Mouse (Mus musculus) heart, adult 2 months (tissue): ENCODE measurements around the gene Rnf222. TPM values are rescaled to one million over a fixed set of nuclear protein-coding genes. Genes with fewer than 3 reads are reported as not detected.
A peak's percentile ranks its signal among the peaks of the same experiment; 100 is the strongest.
"Not testable (repeated sequence)": the region's sequence is repeated elsewhere in the genome, so short reads cannot be mapped to it uniquely, and the experiment has no call there.

ENCODE experiments used
- DNase-seq, 2 experiments: peaks; one replicate each; pipeline ENCODE4 v3.0.0; 2021
- H3K27ac ChIP-seq: fragments of 200-600 bp; 2 replicates; pipeline ENCODE4 v1.8.1; 2022
- H3K27me3 ChIP-seq: fragments of 200-500 bp; 2 replicates; pipeline ENCODE4 v1.6.1; 2012; ENCODE audit warnings: mild to moderate bottlenecking, low read length, inconsistent platforms, mixed read lengths; ENCODE audit not compliant: control insufficient read depth, insufficient read depth
- H3K36me3 ChIP-seq: fragments of 200-500 bp; 2 replicates; pipeline ENCODE4 v1.6.1; 2012; ENCODE audit warnings: low read length, inconsistent platforms; ENCODE audit not compliant: control insufficient read depth, insufficient read depth
- H3K4me1 ChIP-seq: fragments of 200-500 bp; 2 replicates; pipeline ENCODE4 v1.6.1; 2011; ENCODE audit warnings: low read length; ENCODE audit not compliant: control insufficient read depth, insufficient read depth
- H3K4me3 ChIP-seq: fragments of 200-600 bp; 2 replicates; pipeline ENCODE4 v1.8.1; 2022
- H3K79me2 ChIP-seq: fragments of 200-500 bp; replicated peaks from 2 replicates; pipeline ENCODE4 v1.6.1; 2012; ENCODE audit warnings: mild to moderate bottlenecking, inconsistent platforms, low read length, moderate library complexity, mixed read lengths; ENCODE audit not compliant: control insufficient read depth, insufficient read depth
- H3K9ac ChIP-seq: fragments of 200-500 bp; 2 replicates; pipeline ENCODE4 v1.6.1; 2012; ENCODE audit warnings: low read depth, mild to moderate bottlenecking, control low read depth, inconsistent platforms, low read length, mixed read lengths
- CTCF ChIP-seq: fragments of 200-600 bp; IDR thresholded peaks from 2 replicates; pipeline ENCODE4 v1.8.1; 2022; ENCODE audit warnings: antibody characterized with exemption, mild to moderate bottlenecking, moderate library complexity
- EP300 ChIP-seq: fragments of 200-500 bp; IDR thresholded peaks from 2 replicates; pipeline ENCODE4 v1.6.1; 2011; ENCODE audit warnings: low read depth, low read length, control low read depth; ENCODE audit not compliant: insufficient read depth
- POLR2A ChIP-seq: fragments of 200-500 bp; IDR thresholded peaks from 2 replicates; pipeline ENCODE4 v1.6.1; 2011; ENCODE audit warnings: mild to moderate bottlenecking, low read depth, low read length, control low read depth; ENCODE audit not compliant: insufficient read depth
- WGBS: fragments of 180-500 bp; shearing (Covaris S2); methylation state at CpG from one replicate; pipeline ENCODE4 v1.1.7; 2018; 5-methylcytosine and 5-hydroxymethylcytosine counted together
- intact Hi-C: fragments of 180-260 bp; cut with DNase I; formaldehyde crosslinking; loops from one replicate; pipeline ENCODE4 v1.15.1; 2025
- polyA plus RNA-seq: library from polyadenylated mRNA; depleted of rRNA; stranded (reverse); fragments of >200 nt; gene quantifications from 2 replicates; pipeline ENCODE4 v1.2.3, GENCODE M21; 2012
- total RNA-seq, 2 experiments: library from RNA; stranded (reverse); gene quantifications; 2 replicates each; pipeline ENCODE4 v1.2.3; 2021

Rnf222 gene
- total and polyA plus RNA-seq, 3 experiments: 0.07 to 0.13 (median 0.12) TPM

DNA sequence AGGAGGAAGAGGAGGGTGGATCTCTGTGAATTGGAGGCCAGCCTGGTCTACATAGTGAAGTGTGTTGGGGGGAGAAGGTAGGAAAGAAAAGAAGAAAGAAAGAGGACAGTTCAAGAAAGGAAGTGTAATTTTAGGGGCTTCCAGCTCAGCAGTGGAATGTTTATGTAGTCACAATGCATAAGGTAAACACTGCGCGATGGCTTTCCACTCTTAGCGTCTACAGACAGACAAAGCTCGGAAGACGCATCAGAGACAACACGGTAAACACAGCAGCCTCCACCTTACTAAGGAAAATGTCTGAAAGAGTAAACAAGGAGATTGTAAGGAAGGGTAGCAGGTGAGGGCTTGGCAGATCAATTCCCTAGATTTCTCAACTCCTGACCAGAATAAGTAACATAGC lies 41.6 kb downstream of the Rnf222 start:
- intact Hi-C loops: no loop called here
- WGBS: 67% methylated on average over 6 of the region's 6 CpGs
- Histone ChIP-seq H3K27ac (no peak overlapping the region), H3K4me1 (no peaks in the 10 kb centered on the region), H3K9ac (no peak overlapping the region), H3K36me3 (no peaks in the 10 kb centered on the region), H3K27me3 (no peaks in the 10 kb centered on the region), H3K4me3 (no peak overlapping the region), H3K79me2 (no peaks in the 10 kb centered on the region)
- no peak for DNase-seq
- TF ChIP-seq EP300 (no peak), POLR2A (no peak), CTCF (no peak)

DNA sequence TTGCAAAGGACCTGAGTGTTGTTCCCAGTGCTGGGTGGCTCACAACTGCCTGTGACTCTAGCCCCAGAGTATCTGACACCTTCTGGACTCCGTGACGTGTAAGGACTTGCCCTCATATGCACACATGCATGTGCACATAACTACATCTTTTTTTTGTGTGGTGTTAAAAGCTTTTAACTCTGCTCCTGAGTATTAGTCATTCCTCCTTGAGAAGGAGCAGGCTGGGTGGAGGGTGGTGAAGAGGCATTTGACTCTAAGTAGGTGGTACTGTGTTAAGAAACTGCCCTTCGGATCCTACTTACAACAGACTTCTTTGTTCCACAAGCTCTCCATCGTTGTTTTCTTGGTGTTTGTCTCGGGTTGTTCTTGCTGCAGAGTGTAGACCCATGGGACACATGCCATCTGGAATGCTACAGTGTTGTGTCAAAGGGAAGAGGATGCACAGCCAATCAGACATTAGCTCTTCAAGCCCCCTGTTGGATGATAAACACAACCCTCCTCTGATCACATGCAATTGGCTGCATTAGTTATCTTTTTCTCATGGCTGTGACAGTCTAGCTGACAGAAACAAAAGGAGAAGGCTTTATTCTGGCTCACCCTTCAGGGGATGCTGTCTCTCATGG lies 45.6 kb downstream of the Rnf222 start:
- Histone ChIP-seq H3K9ac (no peak overlapping the region), H3K4me3 (no peak overlapping the region), H3K79me2 (no peaks in the 10 kb centered on the region), H3K27me3 (no peaks in the 10 kb centered on the region), H3K27ac (no peak overlapping the region), H3K4me1 (no peaks in the 10 kb centered on the region), H3K36me3 (no peaks in the 10 kb centered on the region)
- 61% methylated on average over 5 of the region's 5 CpGs for WGBS
- TF ChIP-seq POLR2A (no peak), CTCF (no peak), EP300 (no peak)
- intact Hi-C loops: no loop called here
- no peak for DNase-seq

DNA sequence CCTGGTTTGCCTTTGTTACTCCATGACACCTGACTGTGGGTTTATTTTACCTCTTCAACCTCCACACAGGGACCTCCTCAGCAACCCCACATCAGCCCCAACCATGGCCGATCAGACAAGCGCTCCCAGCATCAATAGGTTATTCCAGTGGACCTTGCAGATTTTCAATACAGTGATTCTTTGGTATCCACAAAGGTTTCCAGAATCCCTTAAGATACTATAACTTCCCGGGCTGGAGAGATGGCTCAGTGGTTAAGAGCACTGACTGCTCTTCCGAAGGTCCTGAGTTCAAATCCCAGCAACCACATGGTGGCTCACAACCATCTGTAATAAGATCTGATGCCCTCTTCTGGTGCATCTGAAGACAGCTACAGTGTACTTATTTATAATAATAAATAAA lies 48.6 kb downstream of the Rnf222 start:
- intact Hi-C loops, H3K4me3 ChIP-seq, H3K4me1 ChIP-seq, DNase-seq, H3K9ac ChIP-seq, H3K27ac ChIP-seq, H3K79me2 ChIP-seq, H3K36me3 ChIP-seq, H3K27me3 ChIP-seq: not testable (repeated sequence)
- 84% methylated on average over 4 of the region's 4 CpGs for WGBS

DNA sequence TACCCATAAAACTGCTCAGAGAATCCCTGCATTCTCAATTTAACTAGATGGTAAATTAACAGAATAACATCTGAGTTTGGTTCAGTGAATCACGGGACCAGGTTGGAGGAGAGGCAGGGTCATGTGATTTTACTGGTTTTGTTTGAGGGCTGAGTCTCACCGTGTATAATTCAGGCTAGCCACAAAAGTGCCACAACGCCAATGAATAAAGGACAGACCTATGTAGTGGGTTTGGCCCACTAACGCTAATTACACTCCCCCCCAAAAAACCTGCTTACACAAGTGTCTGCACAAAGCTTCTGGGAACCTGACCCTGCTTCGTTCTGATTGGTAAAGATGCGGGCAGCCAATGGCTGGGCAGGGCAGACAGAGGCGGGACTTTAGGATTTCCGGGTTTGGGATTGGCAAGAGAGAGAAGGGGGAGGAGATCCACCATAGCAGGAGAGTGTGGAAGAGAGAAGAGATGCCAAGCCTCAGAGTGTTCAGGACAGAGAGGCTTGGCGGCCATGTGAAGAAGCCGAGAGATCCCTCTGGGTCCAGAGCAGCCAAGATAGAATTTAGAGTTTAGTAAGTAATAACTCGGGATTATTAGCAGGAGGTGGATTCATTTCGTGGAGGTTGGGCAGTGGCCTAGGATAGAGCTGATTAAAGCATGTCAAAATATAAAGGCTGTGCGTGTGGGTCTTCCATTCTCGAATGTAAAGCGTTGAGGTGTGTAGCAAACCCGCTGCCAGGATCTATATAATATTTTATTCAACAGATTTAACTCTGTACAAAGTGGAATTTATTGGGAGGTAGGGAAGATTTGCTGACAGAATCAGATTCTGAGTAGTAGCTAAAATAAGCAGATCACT lies 51.3 kb downstream of the Rnf222 start:
- no peaks in the 10 kb centered on the region for H3K27me3 ChIP-seq
- intact Hi-C loops: no loop called here
- peaks cover 3% of the 10 kb centered on the region for H3K4me1 ChIP-seq
- peak overlapping the region; percentile 46 for H3K4me3 ChIP-seq
- peak overlapping the region; percentile 75 for H3K27ac ChIP-seq
- no peaks in the 10 kb centered on the region for H3K79me2 ChIP-seq
- 2% methylated on average over 16 of the region's 16 CpGs for WGBS
- peak overlapping the region; percentile 49 for H3K9ac ChIP-seq
- peak; percentile 85 to 90 for DNase-seq
- H3K36me3 ChIP-seq: no peaks in the 10 kb centered on the region
- 0 out of 2 replicates have a peak, but pooled peaks have one; percentile 19 for TF ChIP-seq EP300
- no peak for TF ChIP-seq CTCF
- TF ChIP-seq POLR2A: peak; percentile 81

DNA sequence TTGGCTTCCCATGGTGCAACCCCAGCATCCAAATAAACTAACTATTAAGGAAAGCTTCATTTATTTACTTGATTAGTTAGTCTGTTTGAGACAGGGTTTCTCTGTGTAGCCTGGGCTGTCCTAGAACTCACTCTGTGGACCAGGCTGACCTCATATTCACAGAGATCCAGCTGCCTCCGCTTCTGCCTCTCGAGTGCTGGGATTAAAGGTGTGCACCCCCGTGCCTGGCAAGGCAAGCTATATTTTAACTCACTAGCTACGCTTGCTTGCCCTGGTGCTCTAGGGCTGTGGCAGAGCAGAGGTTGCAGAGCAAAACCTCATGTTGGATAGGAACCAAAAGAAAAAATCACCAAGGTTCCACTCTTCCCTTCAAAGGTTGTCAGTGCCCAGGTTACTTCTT lies 52.2 kb downstream of the Rnf222 start:
- Histone ChIP-seq H3K9ac (no peak overlapping the region), H3K27me3 (no peaks in the 10 kb centered on the region), H3K4me3 (peak overlapping the region; percentile 46), H3K4me1 (peaks cover 3% of the 10 kb centered on the region), H3K27ac (peak overlapping the region; percentile 75), H3K36me3 (no peaks in the 10 kb centered on the region), H3K79me2 (no peaks in the 10 kb centered on the region)
- TF ChIP-seq CTCF (no peak), POLR2A (no peak), EP300 (no peak)
- intact Hi-C loops: no loop called here
- DNase-seq: no peak
- 56% methylated on average over 4 of the region's 4 CpGs for WGBS

DNA sequence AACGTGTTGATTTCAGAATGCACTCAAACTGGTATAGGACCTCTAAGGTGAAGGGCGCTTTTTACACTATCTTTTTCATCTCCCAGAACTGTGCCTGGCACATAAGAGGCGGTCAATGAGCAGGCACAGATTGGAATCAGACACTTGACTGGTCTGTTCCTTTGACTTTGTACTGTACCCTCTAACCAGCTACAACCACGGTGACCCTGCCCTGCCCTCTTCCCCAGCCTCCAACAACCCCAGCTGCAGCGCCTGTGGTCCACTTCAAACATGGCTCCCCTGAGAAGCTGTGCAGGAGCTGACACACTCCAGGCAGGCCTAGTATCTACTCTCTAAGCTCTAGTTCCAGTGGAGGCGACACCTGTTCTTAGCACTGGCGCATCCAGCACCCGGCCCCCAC lies 54.4 kb downstream of the Rnf222 start:
- Histone ChIP-seq H3K27ac (no peak overlapping the region), H3K9ac (no peak overlapping the region), H3K27me3 (no peaks in the 10 kb centered on the region; the same call in 1 of the 2 replicates), H3K79me2 (no peaks in the 10 kb centered on the region), H3K36me3 (no peaks in the 10 kb centered on the region), H3K4me3 (no peak overlapping the region), H3K4me1 (peaks cover 3% of the 10 kb centered on the region)
- TF ChIP-seq EP300: 0 out of 2 replicates have a peak, but pooled peaks have one; percentile 17
- no peak for TF ChIP-seq POLR2A
- TF ChIP-seq CTCF: no peak
- WGBS: 93% methylated on average over 8 of the region's 8 CpGs
- no peak for DNase-seq
- intact Hi-C loops: no loop called here
